Mouse (Mus musculus): ENCODE data around the gene Btk.

Gene Btk

GRCm38 (mm10) chrX:134582888-134583669 is at the start of gene Btk:
Btk (minus strand) TSS chrX:134583570.
- DNase-seq (ENCODE audit: extremely low read depth, low read depth, low spot score): no peak

GRCm38 (mm10) chrX:134632710-134633109 is 49.3 kb upstream of the Btk start:
- no peak for DNase-seq (ENCODE audit: extremely low read depth, low read depth, low spot score)

DNA sequence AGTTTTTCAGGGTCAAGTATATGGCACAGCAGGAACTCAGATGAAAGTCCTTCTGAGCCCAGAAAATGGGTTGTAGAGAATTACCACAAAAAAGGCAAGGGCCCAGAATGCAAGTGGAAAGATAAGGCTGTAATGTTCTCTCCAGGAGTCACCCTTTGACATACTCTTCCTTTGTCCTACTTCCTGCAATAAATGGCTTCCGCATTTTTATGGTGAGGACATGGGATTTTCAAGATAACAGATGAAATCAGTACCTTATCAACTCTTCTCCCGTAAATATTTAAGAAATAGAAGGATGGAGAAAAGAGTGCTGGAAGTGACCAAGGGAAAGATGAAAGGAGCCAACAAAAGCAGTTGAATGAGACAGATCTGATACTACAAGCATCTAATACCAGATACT is 44.8 kb upstream of the Btk start:
- DNase-seq (ENCODE audit: extremely low read depth, low read depth, low spot score): no peak

- no peak for DNase-seq (ENCODE audit: extremely low read depth, low read depth, low spot score)
Measured at GRCm38 (mm10) chrX:134623350-134623749, 40.0 kb upstream of the Btk start.

GRCm38 (mm10) chrX:134621685-134622084 is 38.3 kb upstream of the Btk start:
- DNase-seq (ENCODE audit: extremely low read depth, low read depth, low spot score): no peak

- DNase-seq (ENCODE audit: extremely low read depth, low read depth, low spot score): no peak
Measured at GRCm38 (mm10) chrX:134620254-134620865, 37.0 kb upstream of the Btk start.

GRCm38 (mm10) chrX:134619695-134620094 is 36.3 kb upstream of the Btk start:
- no peak for DNase-seq (ENCODE audit: extremely low read depth, low read depth, low spot score)

DNA sequence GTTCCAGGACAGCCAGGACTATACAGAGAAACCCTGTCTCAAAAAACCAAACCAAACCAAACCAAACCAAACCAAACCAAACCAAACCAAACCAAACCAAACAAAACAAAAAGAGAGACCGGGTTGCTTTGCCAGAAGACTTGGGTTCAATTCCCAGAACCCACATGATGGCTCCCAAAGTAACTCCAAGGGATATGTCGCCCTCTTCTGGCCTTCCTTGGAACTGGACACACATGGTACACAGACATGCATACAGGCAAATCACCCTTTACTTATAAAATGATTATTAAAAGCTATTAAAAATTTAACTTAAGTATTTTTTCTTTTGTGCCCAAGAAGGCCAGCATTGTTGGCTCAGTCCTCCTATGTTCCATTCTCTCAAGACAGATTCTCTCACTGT is 30.9 kb upstream of the Btk start:
- DNase-seq (ENCODE audit: extremely low read depth, low read depth, low spot score): no peak

DNA sequence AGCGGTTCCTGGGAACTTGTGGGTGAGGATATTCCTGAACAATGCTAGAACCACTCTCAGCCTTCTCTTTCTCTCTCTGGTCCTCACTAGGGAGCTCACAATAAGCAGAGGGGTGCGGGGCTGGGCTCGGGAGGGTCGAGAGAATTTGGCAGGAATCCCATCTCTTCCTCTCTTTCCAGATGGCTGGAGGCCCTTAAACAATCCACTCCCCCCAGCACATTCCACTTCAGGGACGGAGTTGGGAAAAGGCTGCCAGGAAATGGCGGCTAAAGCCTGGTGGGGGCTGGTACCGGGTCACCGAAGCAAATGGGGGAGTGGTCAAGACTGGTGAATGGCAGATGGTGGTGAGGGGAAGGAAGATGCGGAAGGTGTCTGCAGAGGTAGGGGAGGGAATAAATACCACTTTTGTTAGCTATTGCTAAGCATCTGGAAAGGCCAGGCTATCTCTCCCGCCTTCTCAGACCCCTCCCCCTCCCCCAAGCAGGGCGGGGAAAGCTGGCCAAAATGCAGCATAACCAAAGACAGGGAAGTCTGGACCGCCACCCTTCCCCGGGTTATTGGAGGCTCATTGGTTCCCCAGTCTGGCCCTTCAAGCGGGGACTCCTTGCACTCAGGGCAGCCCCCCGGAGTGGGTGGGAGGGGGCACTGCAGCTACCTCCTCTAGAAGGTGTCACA is 29.1 kb upstream of the Btk start:
- DNase-seq (ENCODE audit: extremely low read depth, low read depth, low spot score): no peak

- DNase-seq (ENCODE audit: extremely low read depth, low read depth, low spot score): no peak
Measured at GRCm38 (mm10) chrX:134610984-134611383, 27.6 kb upstream of the Btk start.

DNA sequence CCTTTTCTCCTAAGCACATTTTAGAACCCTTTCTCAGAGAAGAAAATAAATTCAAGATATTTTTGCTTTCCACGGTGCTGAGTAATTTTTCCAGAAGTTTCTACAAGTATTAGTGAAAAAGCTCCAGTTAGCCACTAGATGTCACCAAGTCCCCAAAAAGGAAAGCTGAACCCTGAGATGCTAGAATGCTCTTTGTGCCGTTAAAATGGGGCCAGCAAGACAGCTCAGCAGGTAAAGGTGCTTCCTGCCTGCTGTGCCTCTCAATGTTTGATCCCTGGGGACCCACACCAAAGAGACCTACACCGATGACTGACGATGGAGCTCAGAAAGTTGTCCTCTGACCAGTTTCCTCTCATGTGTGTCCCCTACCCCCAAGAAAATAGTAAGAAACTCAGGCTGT is 26.1 kb upstream of the Btk start:
- no peak for DNase-seq (ENCODE audit: extremely low read depth, low read depth, low spot score)

- no peak for DNase-seq (ENCODE audit: extremely low read depth, low read depth, low spot score)
Measured at GRCm38 (mm10) chrX:134601380-134602120, 18.2 kb upstream of the Btk start.

DNA sequence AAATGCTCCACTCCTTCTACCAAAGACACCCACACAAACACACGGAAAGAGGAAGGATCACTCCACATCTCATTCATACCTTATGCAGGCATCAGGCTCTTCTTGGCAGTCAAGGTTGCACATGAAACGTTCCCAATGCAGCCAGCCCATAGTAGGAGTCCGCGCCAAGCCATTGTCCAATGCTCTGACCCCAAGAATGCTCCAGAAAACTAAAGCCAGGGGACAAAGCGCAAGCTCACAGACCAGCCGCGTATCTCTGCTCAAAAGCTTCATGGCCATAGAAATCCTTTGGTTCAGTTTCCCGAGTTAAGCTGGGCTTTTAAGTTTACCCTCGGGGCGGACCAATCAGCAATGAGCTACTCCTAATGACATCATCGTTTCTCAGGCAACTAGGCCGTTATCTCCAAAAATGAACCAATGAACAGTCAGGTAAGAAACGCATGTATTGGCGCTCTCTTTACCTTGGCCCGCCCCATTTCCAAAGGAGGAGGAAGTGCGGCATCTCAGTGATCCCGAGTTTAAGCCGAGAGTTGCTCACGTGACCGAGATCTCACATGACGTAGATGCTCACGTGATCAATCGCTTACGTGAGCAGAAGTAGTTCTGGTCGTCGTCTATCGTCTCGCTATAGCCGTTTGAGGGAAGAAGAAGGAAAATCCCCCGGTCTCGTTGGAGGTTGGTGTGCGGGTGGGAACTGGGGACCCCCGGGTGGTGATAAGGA is 17.4 kb upstream of the Btk start, which contains the start of the genes Gla and Hnrnph2:
TSS of gene Gla (minus strand) at position 467 of the 721 bp plus-strand sequence.
TSS of gene Hnrnph2 (plus strand) at position 521 of the 721 bp plus-strand sequence.
- peak; percentile 84 for DNase-seq (ENCODE audit: extremely low read depth, low read depth, low spot score)

DNA sequence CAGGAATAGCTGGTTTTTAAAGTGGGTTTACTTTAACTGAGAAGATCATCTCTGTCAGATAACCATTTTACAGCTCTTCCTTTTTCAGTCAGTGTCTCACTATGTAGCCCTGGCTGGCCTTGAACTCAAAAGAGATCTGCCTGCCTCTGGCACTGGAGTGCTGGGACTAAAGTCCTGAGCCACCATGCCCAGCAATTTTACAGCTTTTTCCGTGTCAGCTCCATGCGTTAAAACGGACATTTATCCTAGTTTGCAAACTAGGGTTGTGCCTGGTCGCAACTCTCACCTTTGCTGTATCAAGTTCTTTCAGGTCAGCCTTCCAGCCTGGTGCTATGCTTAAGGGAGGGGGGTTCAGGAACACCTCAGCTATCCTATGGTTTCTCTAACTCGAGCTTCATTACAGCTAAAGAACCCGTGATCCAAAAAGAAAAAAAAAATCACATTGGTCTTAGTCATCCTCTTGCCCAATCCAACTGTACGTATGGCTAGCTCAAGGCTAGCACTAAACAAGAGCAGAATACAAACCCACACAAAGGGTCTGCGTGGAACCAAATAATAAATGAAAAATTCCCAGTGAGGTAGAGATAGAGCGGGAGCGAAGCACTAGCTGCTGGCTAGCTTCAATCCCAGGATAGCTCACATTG is 16.7 kb upstream of the Btk start:
- no peak for DNase-seq (ENCODE audit: extremely low read depth, low read depth, low spot score)

GRCm38 (mm10) chrX:134589836-134590235 is 6.5 kb upstream of the Btk start:
- DNase-seq (ENCODE audit: extremely low read depth, low read depth, low spot score): no peak

DNA sequence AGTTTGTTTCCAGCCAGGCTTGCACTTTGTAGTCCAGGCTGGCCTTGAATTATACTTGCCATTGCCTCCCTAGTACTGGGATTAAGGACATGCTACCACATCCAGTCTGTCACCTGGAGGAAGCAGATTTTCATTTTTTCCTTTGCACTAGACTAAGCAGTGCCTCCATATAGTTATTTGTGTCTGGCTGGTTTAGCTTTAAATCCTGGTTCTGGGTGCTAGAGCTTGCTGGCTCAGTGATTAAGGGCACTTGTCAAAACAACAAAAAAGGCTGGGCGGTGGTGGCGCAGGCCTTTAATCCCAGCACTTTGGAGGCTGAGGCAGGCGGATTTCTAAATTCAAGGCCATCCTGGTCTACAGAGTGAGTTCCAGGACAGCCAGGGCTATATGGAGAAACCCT is 5.6 kb upstream of the Btk start:
- DNase-seq (ENCODE audit: extremely low read depth, low read depth, low spot score): no peak

DNA sequence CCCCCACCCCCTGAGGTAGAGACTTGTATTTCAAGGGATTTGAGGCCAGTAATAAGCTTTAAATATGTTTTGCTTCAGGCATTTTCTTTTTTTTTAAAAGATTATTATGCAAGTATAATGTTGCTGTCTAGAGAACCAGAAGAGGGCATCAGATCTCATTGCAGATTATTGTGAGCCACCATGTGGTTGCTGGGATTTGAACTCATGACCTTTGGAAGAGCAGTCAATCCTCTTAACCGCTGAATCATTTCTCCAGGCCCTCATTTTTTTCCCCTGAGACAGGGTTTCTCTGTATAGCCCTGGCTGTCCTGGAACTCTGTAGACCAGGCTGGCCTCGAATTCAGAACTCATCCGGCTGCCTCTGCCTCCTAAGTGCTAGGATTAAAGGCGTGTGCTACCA is 4.9 kb upstream of the Btk start:
- DNase-seq (ENCODE audit: extremely low read depth, low read depth, low spot score): no peak

GRCm38 (mm10) chrX:134586447-134586846 is 3.1 kb upstream of the Btk start:
- DNase-seq (ENCODE audit: extremely low read depth, low read depth, low spot score): no peak

DNA sequence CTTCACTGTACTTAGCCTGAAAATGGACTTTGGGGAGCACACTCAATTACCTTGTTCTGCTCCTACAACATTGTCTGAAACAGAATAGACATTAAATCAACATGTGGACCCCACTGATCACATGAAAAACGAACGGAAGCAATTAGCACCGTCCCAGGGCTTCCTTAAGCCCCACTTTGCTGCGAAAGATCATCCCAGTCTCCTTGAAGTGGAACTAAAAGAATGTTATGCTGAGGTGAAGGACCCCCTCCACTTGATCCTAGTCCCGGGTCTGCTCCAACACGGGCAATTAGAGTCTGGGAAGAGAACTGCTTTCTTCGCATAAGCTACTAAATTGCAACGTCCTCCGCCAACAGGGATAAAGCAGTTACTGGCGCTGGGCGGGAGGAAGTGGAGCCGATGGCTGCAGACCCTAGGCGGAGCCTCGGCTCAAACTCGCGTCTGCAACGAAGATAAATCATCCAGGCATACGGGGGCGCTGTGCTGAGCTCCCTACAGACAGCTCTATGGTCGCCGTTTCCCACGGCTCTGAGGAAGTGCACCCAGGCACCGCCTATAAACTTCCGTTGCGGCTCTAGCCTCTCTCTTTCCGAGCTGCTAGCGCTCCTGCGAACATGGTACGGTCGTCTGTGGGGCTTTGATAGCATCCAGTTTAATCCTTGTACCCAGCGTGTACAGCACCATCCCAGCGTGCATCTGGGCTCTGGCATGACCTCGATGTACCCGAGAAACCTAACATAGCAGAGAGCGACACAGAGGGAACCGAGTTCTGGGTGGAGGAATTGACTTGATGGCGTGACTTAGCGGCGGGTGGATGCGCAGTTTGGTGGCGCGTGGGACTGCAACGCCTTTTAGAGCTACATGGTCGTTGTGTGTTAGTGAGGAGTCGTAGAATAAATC is 2.0 kb upstream of the Btk start, which contains the start of gene Rpl36a:
TSS of gene Rpl36a (plus strand) at position 552 of the 900 bp plus-strand sequence.
- DNase-seq (ENCODE audit: extremely low read depth, low read depth, low spot score): peak; percentile 34
